Mouse (Mus musculus): ENCODE results near the gene Slc7a11. TPM values are rescaled to one million over a fixed set of nuclear protein-coding genes. Genes with fewer than 3 reads are reported as not detected.
"Not testable (repeated sequence)": the region's sequence is repeated elsewhere in the genome, so short reads cannot be mapped to it uniquely, and the experiment has no call there.

Slc7a11 gene
- polyA plus RNA-seq, 1 experiment from 2014 or later: 0.24 TPM

- H3K9ac ChIP-seq: no peak overlapping the region
- H3K27ac ChIP-seq: no peak overlapping the region
- ATAC-seq (ENCODE audit: insufficient read depth, low FRiP score, low read depth): no peak
- H3K4me3 ChIP-seq (replicated peaks): no peak overlapping the region
- 0 out of 2 replicates have a peak, but pooled peaks cover 2% of the 10 kb centered on the region for H3K4me1 ChIP-seq
- no peaks in the 10 kb centered on the region for H3K36me3 ChIP-seq
- WGBS: 84% methylated on average over 2 of the region's 2 CpGs
- no peaks in the 10 kb centered on the region for H3K27me3 ChIP-seq (replicated peaks)
- H3K9me3 ChIP-seq: no peaks in the 10 kb centered on the region
- no peak overlapping the region for H3K4me2 ChIP-seq
Measured at GRCm38 (mm10) chr3:50440409-50440808, 3.0 kb downstream of the Slc7a11 start.

- ATAC-seq (ENCODE audit: insufficient read depth, low FRiP score, low read depth): no peak
Measured at GRCm38 (mm10) chr3:50439429-50439828, 4.0 kb downstream of the Slc7a11 start.

GRCm38 (mm10) chr3:50438520-50439253 lies 4.7 kb downstream of the Slc7a11 start:
- H3K4me3 ChIP-seq (replicated peaks): no peak overlapping the region
- no peaks in the 10 kb centered on the region for H3K27me3 ChIP-seq (replicated peaks)
- H3K27ac ChIP-seq: no peak overlapping the region
- H3K9ac ChIP-seq: no peak overlapping the region
- ATAC-seq (ENCODE audit: insufficient read depth, low FRiP score, low read depth): no peak
- H3K4me1 ChIP-seq: 0 out of 2 replicates have a peak, but pooled peaks cover 2% of the 10 kb centered on the region
- no peak overlapping the region for H3K4me2 ChIP-seq
- 76% methylated on average over 4 of the region's 4 CpGs for WGBS
- no peaks in the 10 kb centered on the region for H3K36me3 ChIP-seq
- H3K9me3 ChIP-seq: no peaks in the 10 kb centered on the region

More at GRCm38 (mm10) chr3:50439429-50439828, 4.0 kb downstream of the Slc7a11 start:
- Histone ChIP-seq H3K36me3 (no peaks in the 10 kb centered on the region), H3K9ac (no peak overlapping the region), H3K4me2 (no peak overlapping the region), H3K4me3 (replicated peaks) (no peak overlapping the region), H3K4me1 (0 out of 2 replicates have a peak, but pooled peaks cover 2% of the 10 kb centered on the region), H3K27me3 (replicated peaks) (no peaks in the 10 kb centered on the region), H3K27ac (no peak overlapping the region), H3K9me3 (no peaks in the 10 kb centered on the region)
- 79% methylated on average over 5 of the region's 5 CpGs for WGBS

GRCm38 (mm10) chr3:50438081-50438480 lies 5.3 kb downstream of the Slc7a11 start:
- H3K36me3 ChIP-seq; H3K9me3 ChIP-seq; H3K4me2 ChIP-seq; H3K9ac ChIP-seq; ATAC-seq (ENCODE audit: insufficient read depth, low FRiP score, low read depth); H3K27ac ChIP-seq; H3K4me3 ChIP-seq (replicated peaks); H3K4me1 ChIP-seq; H3K27me3 ChIP-seq (replicated peaks): not testable (repeated sequence)
- 53% methylated on average over 2 of the region's 2 CpGs for WGBS

- H3K27ac ChIP-seq: not testable (repeated sequence)
- WGBS: 85% methylated on average over 2 of the region's 2 CpGs
Measured at GRCm38 (mm10) chr3:50436409-50436808, 7.0 kb downstream of the Slc7a11 start.

GRCm38 (mm10) chr3:50433831-50434230 lies 9.6 kb downstream of the Slc7a11 start:
- no peaks in the 10 kb centered on the region for H3K27me3 ChIP-seq (replicated peaks)
- no peak for ATAC-seq (ENCODE audit: insufficient read depth, low FRiP score, low read depth)
- H3K4me2 ChIP-seq: no peak overlapping the region
- H3K9me3 ChIP-seq: no peaks in the 10 kb centered on the region
- no peak overlapping the region for H3K9ac ChIP-seq
- H3K27ac ChIP-seq: no peak overlapping the region
- WGBS: 76% methylated on average over 4 of the region's 4 CpGs
- no peak overlapping the region for H3K4me3 ChIP-seq (replicated peaks)
- H3K4me1 ChIP-seq: no peaks in the 10 kb centered on the region
- no peaks in the 10 kb centered on the region for H3K36me3 ChIP-seq

More at GRCm38 (mm10) chr3:50436409-50436808, 7.0 kb downstream of the Slc7a11 start:
- H3K9ac ChIP-seq; H3K9me3 ChIP-seq; H3K4me1 ChIP-seq; ATAC-seq (ENCODE audit: insufficient read depth, low FRiP score, low read depth); H3K36me3 ChIP-seq; H3K4me2 ChIP-seq; H3K27me3 ChIP-seq (replicated peaks); H3K4me3 ChIP-seq (replicated peaks): not testable (repeated sequence)

GRCm38 (mm10) chr3:50430811-50431210 lies 12.6 kb downstream of the Slc7a11 start:
- Histone ChIP-seq H3K36me3 (no peaks in the 10 kb centered on the region), H3K27me3 (replicated peaks) (no peaks in the 10 kb centered on the region), H3K27ac (no peak overlapping the region), H3K9me3 (no peaks in the 10 kb centered on the region), H3K4me3 (replicated peaks) (no peak overlapping the region), H3K4me2 (no peak overlapping the region), H3K9ac (no peak overlapping the region), H3K4me1 (no peaks in the 10 kb centered on the region)
- no peak for ATAC-seq (ENCODE audit: insufficient read depth, low FRiP score, low read depth)
- 85% methylated on average over 8 of the region's 8 CpGs for WGBS

- Histone ChIP-seq H3K9ac (no peak overlapping the region), H3K27me3 (replicated peaks) (no peaks in the 10 kb centered on the region), H3K27ac (no peak overlapping the region), H3K4me2 (no peak overlapping the region), H3K4me1 (no peaks in the 10 kb centered on the region), H3K4me3 (replicated peaks) (no peak overlapping the region), H3K36me3 (no peaks in the 10 kb centered on the region), H3K9me3 (no peaks in the 10 kb centered on the region)
- no peak for ATAC-seq (ENCODE audit: insufficient read depth, low FRiP score, low read depth)
- WGBS: 61% methylated on average over 8 of the region's 8 CpGs
Measured at GRCm38 (mm10) chr3:50421480-50422277, 21.7 kb downstream of the Slc7a11 start.

GRCm38 (mm10) chr3:50419161-50419560 lies 24.3 kb downstream of the Slc7a11 start:
- H3K27ac ChIP-seq: no peak overlapping the region
- H3K9ac ChIP-seq: no peak overlapping the region
- H3K27me3 ChIP-seq (replicated peaks): no peaks in the 10 kb centered on the region
- no peaks in the 10 kb centered on the region for H3K36me3 ChIP-seq
- no peak overlapping the region for H3K4me3 ChIP-seq (replicated peaks)
- WGBS: 81% methylated on average over 3 of the region's 3 CpGs
- no peaks in the 10 kb centered on the region for H3K4me1 ChIP-seq
- no peaks in the 10 kb centered on the region for H3K9me3 ChIP-seq
- H3K4me2 ChIP-seq: no peak overlapping the region
- no peak for ATAC-seq (ENCODE audit: insufficient read depth, low FRiP score, low read depth)

- H3K4me1 ChIP-seq: no peaks in the 10 kb centered on the region
- H3K9ac ChIP-seq: no peak overlapping the region
- WGBS: 76% methylated on average over 2 of the region's 2 CpGs
- no peaks in the 10 kb centered on the region for H3K27me3 ChIP-seq (replicated peaks)
- H3K4me3 ChIP-seq (replicated peaks): no peak overlapping the region
- H3K36me3 ChIP-seq: no peaks in the 10 kb centered on the region
- no peak for ATAC-seq (ENCODE audit: insufficient read depth, low FRiP score, low read depth)
- no peaks in the 10 kb centered on the region for H3K9me3 ChIP-seq
- no peak overlapping the region for H3K27ac ChIP-seq
- no peak overlapping the region for H3K4me2 ChIP-seq
Measured at GRCm38 (mm10) chr3:50406771-50407170, 36.6 kb downstream of the Slc7a11 start.

- H3K36me3 ChIP-seq: no peaks in the 10 kb centered on the region
- no peak overlapping the region for H3K4me2 ChIP-seq
- no peaks in the 10 kb centered on the region for H3K4me1 ChIP-seq
- no peak for ATAC-seq (ENCODE audit: insufficient read depth, low FRiP score, low read depth)
- no peak overlapping the region for H3K9ac ChIP-seq
- WGBS: 73% methylated on average over 3 of the region's 3 CpGs
- no peaks in the 10 kb centered on the region for H3K9me3 ChIP-seq
- no peak overlapping the region for H3K27ac ChIP-seq
- no peak overlapping the region for H3K4me3 ChIP-seq (replicated peaks)
- no peaks in the 10 kb centered on the region for H3K27me3 ChIP-seq (replicated peaks)
Measured at GRCm38 (mm10) chr3:50405915-50406314, 37.5 kb downstream of the Slc7a11 start.

- WGBS: 89% methylated on average over 6 of the region's 6 CpGs
- Histone ChIP-seq H3K36me3 (no peaks in the 10 kb centered on the region), H3K4me2 (no peak overlapping the region), H3K4me1 (no peaks in the 10 kb centered on the region), H3K27me3 (replicated peaks) (no peaks in the 10 kb centered on the region), H3K9me3 (no peaks in the 10 kb centered on the region), H3K4me3 (replicated peaks) (no peak overlapping the region), H3K9ac (no peak overlapping the region), H3K27ac (no peak overlapping the region)
- ATAC-seq (ENCODE audit: insufficient read depth, low FRiP score, low read depth): no peak
Measured at GRCm38 (mm10) chr3:50388786-50389185, 54.6 kb downstream of the Slc7a11 start.
